Mouse (Mus musculus) thymus, adult 2 months (tissue): ENCODE data around the gene Pde4d.

Source experiments
- CTCF ChIP-seq: fragments of 200-500 bp; IDR thresholded peaks from 2 replicates; pipeline ENCODE4 v1.5.1; 2012; ENCODE audit warnings: mild to moderate bottlenecking, control low read depth, low read length, moderate library complexity, borderline replicate concordance; ENCODE audit not compliant: control insufficient read depth, poor library complexity, insufficient read depth; ENCODE audit errors: extremely low read depth
- POLR2A ChIP-seq: fragments of 200-500 bp; IDR thresholded peaks from 2 replicates; pipeline ENCODE4 v1.6.1; 2012; ENCODE audit warnings: mild to moderate bottlenecking, low read length, control low read depth, moderate library complexity; ENCODE audit not compliant: control insufficient read depth, poor library complexity, insufficient read depth; ENCODE audit errors: extremely low read depth

DNA sequence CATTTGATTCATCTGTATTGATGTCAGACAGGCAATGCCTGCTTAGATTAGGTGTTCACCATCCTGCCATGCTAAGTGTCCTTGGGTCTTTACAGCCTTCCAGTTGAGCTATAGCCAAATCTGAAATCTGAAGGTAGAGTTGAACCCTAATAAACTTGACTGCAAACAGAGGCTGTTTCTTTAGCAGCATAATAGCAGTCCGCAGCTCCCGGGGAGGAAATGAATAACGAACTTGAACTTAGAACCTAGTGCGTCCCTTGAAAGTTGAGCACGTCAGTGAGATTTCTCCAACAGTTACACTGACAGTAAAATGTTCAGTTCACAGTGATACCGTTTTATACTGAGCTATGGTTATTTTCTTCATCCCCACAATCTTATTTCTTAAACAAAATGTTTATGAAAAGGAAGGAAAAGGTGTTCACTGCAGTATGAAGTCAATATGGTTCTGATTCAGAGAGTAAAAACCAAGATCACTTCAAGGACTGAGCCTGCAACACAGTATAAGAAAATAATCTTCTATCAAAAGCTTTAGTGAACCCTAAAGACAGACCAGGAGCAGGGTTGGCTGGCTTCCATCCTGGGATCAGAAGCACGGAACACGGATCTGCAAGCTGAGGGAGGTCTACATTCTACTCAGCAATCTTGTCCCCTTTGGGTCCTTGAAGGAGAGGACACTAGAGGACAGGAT, 1372.1 kb downstream of the Pde4d start:
- TF ChIP-seq CTCF, result no peak
- no peak for TF ChIP-seq POLR2A
